Mouse (Mus musculus): ENCODE measurements around the gene Gm11042.

The Gm11042 gene

DNA sequence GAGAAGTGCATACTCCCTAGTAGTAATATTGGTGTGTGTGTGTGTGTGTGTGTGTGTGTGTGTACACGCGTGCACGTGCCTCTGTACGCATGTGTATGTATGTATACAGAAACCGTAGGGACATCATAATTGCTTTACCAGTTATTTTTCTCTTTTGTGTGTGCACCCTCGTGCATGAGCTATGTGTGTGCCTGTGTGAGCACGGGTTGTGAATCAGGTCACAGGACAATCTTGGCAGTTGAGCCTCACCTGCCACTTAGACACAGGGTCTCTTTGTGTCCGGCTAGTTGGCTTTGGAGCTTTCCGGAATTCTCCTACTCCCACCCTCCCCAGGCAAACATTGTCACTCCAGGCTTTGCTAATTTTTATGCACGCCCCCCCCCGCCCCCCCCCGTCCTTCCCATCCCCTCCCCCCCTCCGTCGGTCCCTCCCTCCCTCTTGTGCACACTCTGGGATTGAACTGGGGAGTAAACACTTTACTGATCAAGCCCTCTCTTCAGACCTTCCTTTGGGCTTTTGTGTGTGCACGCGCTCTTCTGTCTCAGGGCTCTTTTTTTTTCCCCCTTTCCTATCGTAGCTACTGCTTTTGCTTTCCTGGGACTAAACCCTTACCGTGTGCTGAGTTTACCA is at the start of gene Gm11042:
Gene Gm11042 (minus strand): TSS at position 51 of the 630 bp plus-strand sequence.
- in situ Hi-C loops (cut with MboI; ENCODE audit: low pct_unique_long_range_greater_than_20kb in 1 of 2, low sequenced_read_pairs in 2 of 2, unreplicated experiment in 1 of 2), result no loop called here

DNA sequence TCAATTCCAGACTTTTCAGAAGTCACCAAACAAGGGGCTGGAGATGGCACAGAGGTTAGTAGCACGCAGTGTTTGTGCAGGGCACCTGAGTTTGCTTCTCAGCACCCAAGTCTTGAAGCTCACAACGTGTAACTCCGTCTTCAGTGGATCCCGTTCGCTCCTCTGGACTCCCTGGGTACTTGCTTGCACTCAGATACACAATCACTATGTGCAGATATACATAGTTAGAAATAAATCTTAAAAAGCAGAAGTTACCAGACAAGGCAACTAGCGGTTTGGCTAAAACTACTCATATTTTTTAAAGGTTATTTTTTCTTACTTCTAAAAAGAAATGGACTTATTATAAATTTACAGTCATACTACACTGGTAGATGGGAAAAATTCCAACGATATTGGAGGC is 48.3 kb upstream of the Gm11042 start:
- in situ Hi-C loops (cut with MboI; ENCODE audit: low pct_unique_long_range_greater_than_20kb in 1 of 2, low sequenced_read_pairs in 2 of 2, unreplicated experiment in 1 of 2), result no loop called here

DNA sequence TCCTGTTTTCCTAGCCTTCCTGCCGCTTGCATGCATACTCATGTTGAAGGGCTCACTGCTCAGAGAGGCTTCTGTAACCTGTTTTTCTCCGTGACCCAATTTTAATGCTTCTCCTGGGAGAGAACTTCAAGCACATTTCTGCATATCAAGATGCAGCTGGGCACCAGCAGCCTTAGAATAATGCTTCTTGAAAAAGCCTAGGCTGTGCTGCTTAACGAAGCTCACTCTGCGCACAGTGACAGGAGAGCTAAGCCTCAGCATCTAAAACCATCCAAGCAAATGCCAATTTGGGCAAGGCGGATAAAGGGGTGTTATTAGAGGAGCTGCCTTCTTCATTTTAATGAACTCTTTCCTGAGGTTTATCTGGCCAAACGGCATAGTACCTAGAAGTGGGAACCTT is 46.9 kb upstream of the Gm11042 start:
- in situ Hi-C loops (cut with MboI; ENCODE audit: low pct_unique_long_range_greater_than_20kb in 1 of 2, low sequenced_read_pairs in 2 of 2, unreplicated experiment in 1 of 2), result no loop called here

DNA sequence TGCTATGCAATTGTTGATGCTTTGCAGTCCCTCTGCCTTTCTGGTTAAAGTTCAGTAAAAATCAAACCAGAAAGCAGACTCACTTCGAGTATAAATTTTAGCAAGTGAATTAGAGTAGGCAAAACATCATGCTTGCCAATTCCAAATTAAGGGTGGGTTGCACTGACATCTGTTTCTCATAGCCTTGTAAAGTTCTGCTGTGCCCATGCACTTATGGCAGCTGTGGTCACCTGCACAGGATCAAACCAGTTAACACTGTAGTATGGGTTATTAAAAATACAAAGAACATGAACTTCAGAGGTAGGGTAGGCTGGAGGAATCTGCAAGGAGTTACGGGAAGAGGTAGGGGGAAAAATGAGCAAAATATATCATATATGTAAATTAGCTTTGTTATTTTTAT is 46.3 kb upstream of the Gm11042 start:
- in situ Hi-C loops (cut with MboI; ENCODE audit: low pct_unique_long_range_greater_than_20kb in 1 of 2, low sequenced_read_pairs in 2 of 2, unreplicated experiment in 1 of 2), result no loop called here

DNA sequence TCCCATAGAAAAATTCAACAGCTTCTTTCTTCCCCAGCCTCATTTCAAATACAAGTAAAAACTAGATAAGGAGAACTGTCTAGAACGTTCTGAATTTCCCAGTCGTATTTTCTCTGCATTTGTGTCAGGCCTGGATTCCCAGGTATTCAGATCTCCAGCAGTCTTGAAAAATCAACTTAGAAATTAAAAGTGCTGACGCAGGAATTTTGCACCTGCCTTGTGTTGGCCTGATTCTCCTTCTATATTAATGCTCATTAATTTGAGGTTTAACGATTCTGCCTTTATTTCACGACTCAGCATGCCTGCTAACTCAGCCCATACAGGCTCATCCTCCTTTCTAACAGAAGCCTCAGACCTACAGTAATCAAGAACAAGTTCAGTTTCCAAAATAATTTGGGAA is 43.6 kb upstream of the Gm11042 start:
- in situ Hi-C loops (cut with MboI; ENCODE audit: low pct_unique_long_range_greater_than_20kb in 1 of 2, low sequenced_read_pairs in 2 of 2, unreplicated experiment in 1 of 2), result no loop called here

DNA sequence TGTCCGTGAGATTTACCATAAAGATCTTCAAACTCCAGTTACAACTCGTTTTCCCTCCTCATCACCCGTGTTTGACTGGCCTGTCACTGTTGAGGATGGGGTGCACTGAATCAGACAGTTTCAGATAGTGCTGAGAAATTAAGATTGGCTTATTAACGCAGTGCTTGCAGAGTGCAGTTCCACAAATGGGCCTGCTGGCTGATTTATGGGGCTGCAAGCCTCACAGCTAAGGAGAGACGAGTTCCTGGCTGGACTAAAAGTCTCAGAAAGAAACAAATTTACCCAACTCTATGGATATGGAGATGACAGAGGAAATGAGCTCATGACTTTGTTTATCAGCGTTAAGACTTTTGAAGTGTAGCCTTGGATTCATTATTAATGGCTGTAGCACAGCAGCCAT is 41.6 kb upstream of the Gm11042 start:
- in situ Hi-C loops (cut with MboI; ENCODE audit: low pct_unique_long_range_greater_than_20kb in 1 of 2, low sequenced_read_pairs in 2 of 2, unreplicated experiment in 1 of 2), result no loop called here

DNA sequence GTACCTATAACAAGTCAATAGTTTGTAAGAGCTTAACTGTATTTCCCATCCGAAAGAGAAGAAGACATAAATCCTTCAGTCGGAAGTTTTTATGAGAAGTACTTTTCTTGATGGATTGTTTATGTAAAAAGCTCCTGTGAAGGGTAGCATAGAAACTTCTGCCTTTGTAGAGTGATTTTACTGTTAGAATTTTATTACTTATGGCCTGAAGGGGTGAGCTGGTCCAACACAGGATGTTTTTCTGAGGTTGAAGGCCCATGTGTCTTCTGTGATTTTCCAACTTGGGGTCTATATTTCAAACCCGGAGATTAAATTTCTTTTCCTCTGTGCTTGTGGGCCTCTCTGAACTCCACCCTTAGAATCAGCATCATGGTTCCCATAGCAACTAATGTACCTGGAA is 26.5 kb upstream of the Gm11042 start:
- in situ Hi-C loops (cut with MboI; ENCODE audit: low pct_unique_long_range_greater_than_20kb in 1 of 2, low sequenced_read_pairs in 2 of 2, unreplicated experiment in 1 of 2), result loop anchor here in 1 of 2 experiments (25.0 kb wide), 1 partner anchor 1045 kb away; no protein-coding TSS in a partner anchor

DNA sequence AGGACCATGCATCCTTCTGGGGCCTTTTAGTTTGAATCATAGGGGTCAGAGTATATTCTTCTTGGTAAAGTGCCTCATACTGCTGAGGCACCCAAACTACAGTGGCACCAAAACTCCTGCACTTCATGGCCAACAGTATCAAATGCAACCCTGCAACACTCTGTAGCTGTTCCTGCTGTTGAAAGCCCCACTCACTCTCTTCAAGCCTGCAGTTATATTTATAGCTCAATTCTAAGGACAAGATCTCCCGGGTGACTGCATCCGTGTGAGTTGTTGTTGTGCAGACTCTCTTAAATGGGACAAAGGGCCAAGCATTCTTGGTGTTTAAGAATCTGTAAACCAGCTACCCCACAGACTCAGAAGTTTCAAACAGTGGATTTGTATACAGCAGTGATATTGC is 23.9 kb upstream of the Gm11042 start:
- in situ Hi-C loops (cut with MboI; ENCODE audit: low pct_unique_long_range_greater_than_20kb in 1 of 2, low sequenced_read_pairs in 2 of 2, unreplicated experiment in 1 of 2), result loop anchor here in 1 of 2 experiments (25.0 kb wide), 1 partner anchor 1047 kb away; no protein-coding TSS in a partner anchor

DNA sequence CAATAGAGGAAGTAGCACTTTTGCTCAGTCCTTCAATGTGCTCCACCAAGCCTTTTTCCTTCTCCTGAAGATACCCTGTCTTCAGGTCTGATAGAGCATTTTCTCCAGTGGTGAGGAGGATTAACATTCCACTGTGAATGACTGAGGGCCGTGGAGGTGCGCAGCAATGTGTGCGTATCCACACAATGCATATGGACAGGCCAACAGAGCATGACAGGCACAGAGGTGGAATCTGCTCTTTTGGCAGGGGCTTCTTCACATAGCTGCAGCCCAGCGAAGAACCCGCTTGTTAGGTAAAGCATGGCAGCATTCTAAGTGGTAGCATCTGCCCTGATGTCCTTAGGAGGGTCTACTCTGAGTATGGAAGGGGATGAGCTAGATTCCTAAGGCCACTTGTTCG is 17.5 kb upstream of the Gm11042 start:
- in situ Hi-C loops (cut with MboI; ENCODE audit: low pct_unique_long_range_greater_than_20kb in 1 of 2, low sequenced_read_pairs in 2 of 2, unreplicated experiment in 1 of 2), result loop anchor here in 1 of 2 experiments (25.0 kb wide), 1 partner anchor 1054 kb away; no protein-coding TSS in a partner anchor

DNA sequence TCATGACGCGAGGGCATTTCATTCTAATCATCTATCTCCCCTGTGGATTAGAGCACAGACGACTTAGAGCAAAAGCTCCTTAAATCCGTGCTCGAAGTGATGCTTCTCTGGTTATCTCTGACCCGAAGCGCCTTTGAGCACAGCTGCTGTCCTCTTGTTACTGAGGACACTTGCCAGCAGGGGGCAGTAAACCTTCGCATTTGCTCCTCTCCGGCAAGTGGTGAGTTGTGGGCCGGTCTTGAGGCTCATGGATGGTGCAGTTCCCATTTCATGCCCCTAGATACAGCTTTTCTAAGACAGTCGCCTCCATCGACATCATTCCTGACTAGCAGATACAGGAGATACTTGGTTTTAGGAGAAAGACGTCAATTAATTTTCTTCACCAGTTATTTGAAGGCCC is 16.8 kb upstream of the Gm11042 start:
- in situ Hi-C loops (cut with MboI; ENCODE audit: low pct_unique_long_range_greater_than_20kb in 1 of 2, low sequenced_read_pairs in 2 of 2, unreplicated experiment in 1 of 2), result loop anchor here in 1 of 2 experiments (25.0 kb wide), 1 partner anchor 1054 kb away; no protein-coding TSS in a partner anchor

DNA sequence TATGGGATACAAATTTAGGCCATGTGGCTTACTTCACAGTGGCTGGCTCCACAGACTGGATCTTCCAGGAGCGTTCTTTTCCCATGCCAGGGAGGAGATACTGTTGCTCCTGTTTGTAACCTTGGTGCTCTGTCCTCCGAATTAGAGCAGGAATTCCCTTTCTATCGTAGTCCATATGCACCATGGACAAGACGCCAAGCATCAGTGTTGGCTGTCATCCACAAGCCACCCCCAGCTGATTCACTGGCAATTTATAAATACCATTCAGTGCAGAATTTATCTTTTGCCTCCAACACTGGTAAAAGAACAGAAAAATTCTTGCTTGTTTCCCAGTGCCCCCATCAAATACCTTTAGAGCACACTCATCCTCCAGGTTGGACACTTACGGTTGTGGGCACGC is 13.6 kb upstream of the Gm11042 start:
- in situ Hi-C loops (cut with MboI; ENCODE audit: low pct_unique_long_range_greater_than_20kb in 1 of 2, low sequenced_read_pairs in 2 of 2, unreplicated experiment in 1 of 2), result loop anchor here in 1 of 2 experiments (25.0 kb wide), 1 partner anchor 1058 kb away; no protein-coding TSS in a partner anchor

DNA sequence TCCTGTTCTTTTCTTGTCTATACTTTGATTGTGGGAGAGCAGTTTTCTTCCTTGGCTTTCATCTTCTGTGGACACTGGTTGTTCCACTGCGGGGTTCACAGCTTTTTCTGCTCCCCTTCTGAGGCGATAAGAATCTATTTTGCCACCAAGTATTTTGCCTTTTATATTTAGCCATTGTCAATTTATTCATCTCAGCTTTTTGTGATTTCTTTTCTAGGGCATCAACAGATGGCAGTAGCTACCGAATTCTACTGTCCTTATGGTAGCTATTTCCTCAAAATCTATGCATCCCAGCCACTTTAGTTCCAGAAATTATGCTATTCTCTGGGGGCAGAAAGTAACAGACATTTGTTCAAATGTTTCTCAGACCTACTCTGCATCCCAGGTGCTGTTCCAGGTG is 10.4 kb upstream of the Gm11042 start:
- in situ Hi-C loops (cut with MboI; ENCODE audit: low pct_unique_long_range_greater_than_20kb in 1 of 2, low sequenced_read_pairs in 2 of 2, unreplicated experiment in 1 of 2), result loop anchor here in 1 of 2 experiments (25.0 kb wide), 1 partner anchor 1061 kb away; no protein-coding TSS in a partner anchor

DNA sequence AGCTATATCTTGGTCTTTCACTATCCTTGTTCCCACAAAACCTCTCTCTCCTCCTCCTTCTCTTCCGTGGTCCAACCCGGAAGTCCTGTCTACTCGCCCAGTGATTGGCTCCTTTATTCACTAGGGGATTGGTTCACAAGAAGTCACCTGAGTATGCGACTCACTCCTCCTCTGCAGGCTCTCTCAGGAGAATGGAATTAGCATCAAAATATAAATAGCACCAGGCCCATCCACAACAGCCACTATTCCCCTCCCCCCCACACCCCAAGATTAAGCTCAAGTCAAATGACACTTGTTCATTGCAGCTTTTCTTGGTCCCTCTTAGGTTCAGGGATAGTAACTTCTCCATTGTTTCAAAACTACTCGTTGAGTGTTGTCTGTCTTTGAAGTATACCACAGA is 5.8 kb upstream of the Gm11042 start:
- in situ Hi-C loops (cut with MboI; ENCODE audit: low pct_unique_long_range_greater_than_20kb in 1 of 2, low sequenced_read_pairs in 2 of 2, unreplicated experiment in 1 of 2), result no loop called here

DNA sequence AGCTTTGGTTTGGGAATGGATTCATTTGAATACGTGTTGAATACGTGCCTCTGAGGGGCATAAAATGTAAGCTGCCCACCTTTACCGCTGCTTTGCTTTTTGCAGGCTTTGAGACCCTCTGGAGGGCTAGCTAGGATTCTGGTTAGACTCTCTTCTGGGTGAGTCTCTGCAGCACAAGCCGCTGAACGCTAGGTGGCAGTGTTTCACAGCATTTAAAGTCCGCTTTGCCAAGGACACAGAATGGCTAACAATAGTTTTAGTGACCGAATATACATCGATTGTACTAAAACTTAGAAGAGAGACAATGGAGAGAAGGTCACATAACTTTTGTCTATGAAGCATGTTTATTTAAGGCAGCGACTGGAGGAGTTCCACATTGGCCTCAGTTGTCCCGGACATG is 4.1 kb upstream of the Gm11042 start:
- in situ Hi-C loops (cut with MboI; ENCODE audit: low pct_unique_long_range_greater_than_20kb in 1 of 2, low sequenced_read_pairs in 2 of 2, unreplicated experiment in 1 of 2), result no loop called here

DNA sequence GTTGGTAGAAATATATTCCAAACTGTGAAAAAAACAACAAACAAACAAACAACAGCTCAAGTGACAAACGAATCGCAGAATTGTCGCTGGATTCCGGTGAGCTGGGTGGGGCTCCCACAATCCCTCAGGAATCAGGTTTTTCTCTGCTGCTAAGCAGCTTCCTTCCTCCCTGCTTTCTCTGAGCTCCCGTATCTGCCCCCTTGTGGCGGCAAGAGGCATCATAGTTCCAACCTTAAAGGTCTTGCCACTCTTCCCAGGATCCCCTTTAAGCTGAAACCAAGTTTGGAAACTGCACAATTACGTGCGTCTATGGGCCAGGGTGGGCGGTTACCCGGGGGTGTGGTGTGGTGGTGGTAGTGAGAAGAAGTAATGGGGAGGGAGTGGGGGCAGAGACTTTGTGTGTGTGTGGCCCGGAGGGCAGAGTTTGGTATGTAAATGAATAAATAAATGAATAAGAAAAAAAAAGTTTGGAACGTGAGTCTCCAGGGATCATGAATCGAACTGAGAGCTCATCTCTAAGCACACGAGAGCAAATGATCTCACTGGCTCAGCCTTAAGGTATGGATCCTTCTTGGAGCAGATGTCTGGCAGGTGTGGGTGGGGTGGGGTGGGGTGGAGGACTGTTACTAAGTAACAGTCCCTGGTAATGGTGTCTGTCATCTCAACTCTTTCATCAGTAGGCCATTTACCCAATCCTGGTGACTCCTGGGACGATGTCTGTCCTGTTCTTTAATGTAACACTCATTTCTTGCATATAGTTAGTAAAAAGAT is 980 bp upstream of the Gm11042 start:
- in situ Hi-C loops (cut with MboI; ENCODE audit: low pct_unique_long_range_greater_than_20kb in 1 of 2, low sequenced_read_pairs in 2 of 2, unreplicated experiment in 1 of 2), result no loop called here

DNA sequence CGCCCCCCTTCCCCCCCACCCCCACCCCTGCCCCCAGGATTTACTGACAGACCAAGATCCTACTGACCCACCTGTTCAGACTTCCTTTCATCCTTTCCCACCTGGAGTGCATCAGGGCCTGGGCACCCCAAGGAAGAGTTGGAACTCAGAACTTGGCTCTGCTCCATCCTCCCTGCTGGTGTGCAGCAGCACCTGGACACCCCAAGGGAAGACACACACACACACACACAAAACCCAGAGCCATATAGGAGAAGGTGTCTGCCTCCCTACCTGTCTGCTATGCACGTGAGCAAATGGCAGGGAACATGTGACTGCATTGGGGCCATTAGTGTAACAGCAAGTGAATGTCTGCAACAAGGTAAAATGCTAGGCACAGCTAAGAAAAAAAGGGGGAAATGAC is 973 bp downstream of the Gm11042 start:
- in situ Hi-C loops (cut with MboI; ENCODE audit: low pct_unique_long_range_greater_than_20kb in 1 of 2, low sequenced_read_pairs in 2 of 2, unreplicated experiment in 1 of 2), result no loop called here

DNA sequence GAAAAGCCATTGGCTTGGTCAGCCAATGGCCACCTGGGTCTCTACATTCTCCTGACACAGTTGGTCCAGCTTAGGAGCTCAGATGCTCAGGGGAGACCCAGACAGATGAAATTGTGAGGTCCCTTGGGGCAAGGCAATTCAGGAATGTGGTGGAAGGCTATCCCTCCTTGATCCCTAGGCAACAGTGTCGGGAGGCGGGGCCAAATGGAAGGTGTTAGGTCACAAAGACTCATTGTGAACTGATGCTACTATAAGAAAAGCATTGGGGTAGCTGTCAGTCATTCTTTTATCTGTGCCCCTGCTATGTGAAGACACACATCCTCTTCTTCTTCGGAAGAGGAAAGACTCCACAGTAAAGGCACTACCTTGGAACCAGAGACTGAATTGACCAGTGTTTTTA is 3.6 kb downstream of the Gm11042 start:
- in situ Hi-C loops (cut with MboI; ENCODE audit: low pct_unique_long_range_greater_than_20kb in 1 of 2, low sequenced_read_pairs in 2 of 2, unreplicated experiment in 1 of 2), result no loop called here

DNA sequence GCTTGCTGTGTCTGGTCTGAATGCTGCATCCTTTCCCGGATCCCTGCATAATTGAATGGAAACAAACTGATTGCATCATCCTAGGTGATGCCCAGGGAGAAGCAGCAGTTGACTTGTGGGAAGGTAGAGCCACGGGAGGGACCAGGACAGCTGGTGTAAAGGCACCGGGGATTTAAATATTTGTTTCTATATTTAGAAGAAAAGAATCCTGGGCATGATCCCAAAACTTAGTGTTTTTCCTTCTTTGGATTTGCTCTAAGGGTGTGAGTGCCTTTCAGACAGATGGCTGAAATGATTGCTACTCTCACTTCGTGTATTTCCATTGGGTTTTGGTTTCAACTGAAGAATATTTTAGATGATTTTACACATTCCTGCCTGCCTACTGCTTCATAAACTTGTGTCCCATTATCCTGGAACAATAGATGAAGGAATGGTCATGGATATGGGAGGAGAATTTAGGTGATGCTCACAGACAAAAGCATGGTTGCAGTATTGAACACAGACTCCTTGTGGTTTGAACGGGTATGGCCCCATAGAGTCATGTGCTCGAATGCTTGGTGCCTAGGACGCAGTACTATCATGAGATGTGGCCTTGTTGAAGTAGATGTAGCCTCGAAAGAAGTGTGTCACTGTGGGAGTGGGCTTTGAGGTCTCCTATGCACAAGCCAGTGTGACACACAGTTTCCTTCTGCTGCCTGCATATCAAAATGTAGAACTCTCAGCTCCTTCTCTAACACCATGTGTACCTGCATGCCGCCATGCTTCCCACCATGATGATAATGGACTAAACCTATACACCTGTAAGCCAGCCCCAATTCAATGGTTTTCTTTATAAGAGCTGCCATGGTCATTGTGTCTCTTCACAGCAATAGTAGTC is 12.5 kb downstream of the Gm11042 start:
- in situ Hi-C loops (cut with MboI; ENCODE audit: low pct_unique_long_range_greater_than_20kb in 1 of 2, low sequenced_read_pairs in 2 of 2, unreplicated experiment in 1 of 2), result no loop called here

DNA sequence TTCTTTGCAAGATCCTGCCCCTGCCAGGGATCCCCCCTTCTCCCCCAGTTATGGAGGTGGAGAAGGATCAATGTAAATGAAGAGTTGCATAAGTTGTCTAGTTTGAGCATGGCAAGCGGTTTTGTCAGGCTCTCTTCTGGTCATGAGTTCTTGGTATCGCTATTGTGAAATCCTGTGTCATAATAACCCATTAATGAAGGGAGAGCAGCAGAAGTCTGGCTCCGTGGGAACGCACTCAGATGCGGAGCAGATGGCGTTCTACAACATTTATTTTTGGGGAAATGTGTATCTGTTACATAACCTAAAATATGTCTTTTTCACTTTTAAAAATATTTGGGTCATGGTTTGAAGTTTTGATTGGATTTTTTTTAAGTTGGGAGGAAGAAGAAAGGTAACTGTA is 14.6 kb downstream of the Gm11042 start:
- in situ Hi-C loops (cut with MboI; ENCODE audit: low pct_unique_long_range_greater_than_20kb in 1 of 2, low sequenced_read_pairs in 2 of 2, unreplicated experiment in 1 of 2), result no loop called here
